Mouse (Mus musculus): ENCODE data around the gene Ntm.

The Ntm gene

GRCm38 (mm10) chr9:29514588-29515356 is 448.2 kb downstream of the Ntm start:
- DNase-seq (ENCODE audit: low read depth in 2 of 2, low spot score in 2 of 2) = no peak

- DNase-seq (ENCODE audit: low read depth in 2 of 2, low spot score in 2 of 2) = no peak
Measured at GRCm38 (mm10) chr9:29496002-29496401, 466.9 kb downstream of the Ntm start.

- DNase-seq (ENCODE audit: low read depth in 2 of 2, low spot score in 2 of 2) = no peak
Measured at GRCm38 (mm10) chr9:29482272-29482671, 480.7 kb downstream of the Ntm start.

GRCm38 (mm10) chr9:29479051-29479450 is 483.9 kb downstream of the Ntm start:
- no peak for DNase-seq (ENCODE audit: low read depth in 2 of 2, low spot score in 2 of 2)

- DNase-seq (ENCODE audit: low read depth in 2 of 2, low spot score in 2 of 2) = no peak
Measured at GRCm38 (mm10) chr9:29477219-29477618, 485.7 kb downstream of the Ntm start.

GRCm38 (mm10) chr9:29473418-29473817 is 489.5 kb downstream of the Ntm start:
- no peak for DNase-seq (ENCODE audit: low read depth in 2 of 2, low spot score in 2 of 2)

GRCm38 (mm10) chr9:29472226-29472625 is 490.7 kb downstream of the Ntm start:
- no peak for DNase-seq (ENCODE audit: low read depth in 2 of 2, low spot score in 2 of 2)

- DNase-seq (ENCODE audit: low read depth in 2 of 2, low spot score in 2 of 2) = no peak
Measured at GRCm38 (mm10) chr9:29464756-29465155, 498.2 kb downstream of the Ntm start.

GRCm38 (mm10) chr9:29462970-29463593 is 499.9 kb downstream of the Ntm start:
- DNase-seq (ENCODE audit: low read depth in 2 of 2, low spot score in 2 of 2) = no peak

GRCm38 (mm10) chr9:29457976-29458572 is 504.9 kb downstream of the Ntm start:
- DNase-seq (ENCODE audit: low read depth in 2 of 2, low spot score in 2 of 2) = no peak

- DNase-seq (ENCODE audit: low read depth in 2 of 2, low spot score in 2 of 2) = no peak
Measured at GRCm38 (mm10) chr9:29456014-29456413, 506.9 kb downstream of the Ntm start.

GRCm38 (mm10) chr9:29451232-29451631 is 511.7 kb downstream of the Ntm start:
- no peak for DNase-seq (ENCODE audit: low read depth in 2 of 2, low spot score in 2 of 2)

- no peak for DNase-seq (ENCODE audit: low read depth in 2 of 2, low spot score in 2 of 2)
Measured at GRCm38 (mm10) chr9:29444001-29444400, 518.9 kb downstream of the Ntm start.

GRCm38 (mm10) chr9:29439401-29439800 is 523.5 kb downstream of the Ntm start:
- no peak for DNase-seq (ENCODE audit: low read depth in 2 of 2, low spot score in 2 of 2)

- no peak for DNase-seq (ENCODE audit: low read depth in 2 of 2, low spot score in 2 of 2)
Measured at GRCm38 (mm10) chr9:29434611-29435010, 528.3 kb downstream of the Ntm start.

- no peak for DNase-seq (ENCODE audit: low read depth in 2 of 2, low spot score in 2 of 2)
Measured at GRCm38 (mm10) chr9:29433910-29434309, 529.0 kb downstream of the Ntm start.

- no peak for DNase-seq (ENCODE audit: low read depth in 2 of 2, low spot score in 2 of 2)
Measured at GRCm38 (mm10) chr9:29433156-29433555, 529.8 kb downstream of the Ntm start.

GRCm38 (mm10) chr9:29431590-29431989 is 531.4 kb downstream of the Ntm start:
- no peak for DNase-seq (ENCODE audit: low read depth in 2 of 2, low spot score in 2 of 2)

GRCm38 (mm10) chr9:29430189-29430588 is 532.8 kb downstream of the Ntm start:
- no peak for DNase-seq (ENCODE audit: low read depth in 2 of 2, low spot score in 2 of 2)

- no peak for DNase-seq (ENCODE audit: low read depth in 2 of 2, low spot score in 2 of 2)
Measured at GRCm38 (mm10) chr9:29428322-29428721, 534.6 kb downstream of the Ntm start.

- DNase-seq (ENCODE audit: low read depth in 2 of 2, low spot score in 2 of 2) = no peak
Measured at GRCm38 (mm10) chr9:29426261-29426660, 536.7 kb downstream of the Ntm start.

GRCm38 (mm10) chr9:29415578-29415977 is 547.4 kb downstream of the Ntm start:
- no peak for DNase-seq (ENCODE audit: low read depth in 2 of 2, low spot score in 2 of 2)
